In the genomic region with DNA sequence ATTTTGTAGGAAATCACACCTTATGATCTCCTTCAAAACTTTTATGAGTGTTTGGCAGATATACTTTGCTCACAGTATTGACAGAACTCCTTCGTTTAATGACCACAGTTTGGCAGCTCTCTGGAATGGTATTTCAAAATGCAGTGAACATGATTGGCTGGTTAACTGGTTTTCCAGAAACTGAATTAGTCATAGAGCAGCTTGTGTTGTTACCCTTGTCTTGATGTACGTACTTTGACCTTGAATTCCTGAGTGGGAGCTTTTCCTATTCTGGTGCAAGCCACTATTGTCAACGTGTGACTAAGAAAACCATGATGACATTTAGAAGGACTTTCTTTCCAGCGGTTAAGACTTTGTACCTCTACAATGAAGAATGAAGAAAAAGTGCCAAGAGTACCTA, we compare ENCODE assay signal across 17 mouse cellular contexts. TPM values are rescaled to one million over a fixed set of nuclear protein-coding genes. Genes with fewer than 3 reads are reported as not detected.
DNase-seq lines count a peak whose midpoint lies in the region; ATAC-seq and TF ChIP-seq lines count a peak whose summit lies in the region.
"Had no signal": no experiment of that assay in that cellular context is flagged by ENCODE, and none has a peak within 500 bp of the region (broad histone marks: within the 10 kb centered on the region; RNA-seq: fewer than 3 reads in every experiment).

No protein-coding gene starts in this region.

- H3K9ac ChIP-seq in lung, postnatal 0 days (replicated peaks; ENCODE audit: low read depth), result no peak overlapping the region
- peak overlapping the region; percentile 84 for H3K9ac ChIP-seq in heart, embryonic 12.5 days
- no peak overlapping the region for H3K9ac ChIP-seq in stomach, embryonic 16.5 days (ENCODE audit: low read length)
- H3K9ac ChIP-seq in midbrain, embryonic 15.5 days, result no peak overlapping the region
- H3K9ac ChIP-seq: forebrain, embryonic 13.5 days; kidney, embryonic 15.5 days; neural tube, embryonic 12.5 days had no signal

- no peak for TF ChIP-seq EP300 in lung, postnatal 0 days (IDR thresholded peaks at IDR 0.05)

- H3K4me1 ChIP-seq in lung, postnatal 0 days (ENCODE audit: insufficient read depth, low read depth, low read length), result no peaks in the 10 kb centered on the region
- peaks cover 17% of the 10 kb centered on the region for H3K4me1 ChIP-seq in heart, embryonic 12.5 days (replicated peaks)
- H3K4me1 ChIP-seq in stomach, embryonic 16.5 days (ENCODE audit: control insufficient read depth, insufficient read depth, low read length), result no peaks in the 10 kb centered on the region
- no peaks in the 10 kb centered on the region for H3K4me1 ChIP-seq in midbrain, embryonic 15.5 days
- H3K4me1 ChIP-seq: kidney, embryonic 15.5 days; limb, embryonic 10.5 days; neural tube, embryonic 12.5 days had no signal

- intact Hi-C loops in heart, postnatal 25 days (cut with DNase I), result loop anchor here (5.0 kb wide), 1 partner anchor 110 kb away; no protein-coding TSS in a partner anchor

- no peaks in the 10 kb centered on the region for H3K36me3 ChIP-seq in lung, postnatal 0 days (ENCODE audit: insufficient read depth, low read length)
- H3K36me3 ChIP-seq in heart, embryonic 12.5 days, result no peaks in the 10 kb centered on the region
- no peaks in the 10 kb centered on the region for H3K36me3 ChIP-seq in stomach, embryonic 16.5 days (ENCODE audit: control insufficient read depth, insufficient read depth, low read length)
- no peaks in the 10 kb centered on the region for H3K36me3 ChIP-seq in midbrain, embryonic 15.5 days (replicated peaks)
- H3K36me3 ChIP-seq: kidney, embryonic 15.5 days; limb, embryonic 10.5 days; neural tube, embryonic 12.5 days had no signal

- no peak overlapping the region for H3K4me3 ChIP-seq in lung, postnatal 0 days (ENCODE audit: low read depth, low read length)
- H3K4me3 ChIP-seq in heart, embryonic 12.5 days, result peak overlapping the region; percentile 60
- H3K4me3 ChIP-seq in stomach, embryonic 16.5 days (replicated peaks; ENCODE audit: low read length), result 0 out of 2 replicates have a peak overlapping the region, but pooled peaks have one; percentile 7
- H3K4me3 ChIP-seq in midbrain, embryonic 15.5 days, result no peak overlapping the region
- H3K4me3 ChIP-seq: forebrain, embryonic 13.5 days; gastrocnemius, adult 2 months; kidney, embryonic 15.5 days; limb, embryonic 10.5 days; neural tube, embryonic 12.5 days had no signal

- WGBS in lung, postnatal 0 days, result 54% methylated on average over 4 of the region's 4 CpGs
- WGBS in heart, embryonic 12.5 days, result 31% methylated on average over 4 of the region's 4 CpGs
- WGBS in stomach, embryonic 16.5 days, result 63% methylated on average over 4 of the region's 4 CpGs
- WGBS in midbrain, embryonic 15.5 days, result 88% methylated on average over 4 of the region's 4 CpGs

- H3K9me3 ChIP-seq in lung, postnatal 0 days (ENCODE audit: low read length), result no peaks in the 10 kb centered on the region
- no peaks in the 10 kb centered on the region for H3K9me3 ChIP-seq in heart, embryonic 12.5 days (replicated peaks)
- H3K9me3 ChIP-seq in stomach, embryonic 16.5 days (replicated peaks; ENCODE audit: control insufficient read depth, low read length), result no peaks in the 10 kb centered on the region
- H3K9me3 ChIP-seq in midbrain, embryonic 15.5 days, result no peaks in the 10 kb centered on the region
- H3K9me3 ChIP-seq: forebrain, embryonic 13.5 days; kidney, embryonic 15.5 days; limb, embryonic 10.5 days; neural tube, embryonic 12.5 days had no signal

- H3K27ac ChIP-seq in lung, postnatal 0 days (ENCODE audit: low read length), result no peak overlapping the region
- H3K27ac ChIP-seq in heart, embryonic 12.5 days (ENCODE audit: poor library complexity, severe bottlenecking), result peak overlapping the region; percentile 99
- H3K27ac ChIP-seq in stomach, embryonic 16.5 days (ENCODE audit: low read length), result no peak overlapping the region
- no peak overlapping the region for H3K27ac ChIP-seq in midbrain, embryonic 15.5 days
- H3K27ac ChIP-seq: forebrain, embryonic 13.5 days; gastrocnemius, adult 2 months; kidney, embryonic 15.5 days; limb, embryonic 10.5 days; neural tube, embryonic 12.5 days had no signal

- H3K27me3 ChIP-seq in lung, postnatal 0 days (replicated peaks; ENCODE audit: insufficient read depth, low read length), result no peaks in the 10 kb centered on the region
- H3K27me3 ChIP-seq in heart, embryonic 12.5 days (replicated peaks), result no peaks in the 10 kb centered on the region
- no peaks in the 10 kb centered on the region for H3K27me3 ChIP-seq in stomach, embryonic 16.5 days (ENCODE audit: control insufficient read depth, insufficient read depth, low read length)
- H3K27me3 ChIP-seq in midbrain, embryonic 15.5 days (replicated peaks), result no peaks in the 10 kb centered on the region
- H3K27me3 ChIP-seq: forebrain, embryonic 13.5 days; kidney, embryonic 15.5 days; neural tube, embryonic 12.5 days had no signal

- no peak for TF ChIP-seq CTCF in lung, postnatal 0 days (IDR thresholded peaks at IDR 0.05)

- DNase-seq in heart, adult 9 months (ENCODE audit: low spot score in 2 of 2), result peak; percentile 8 to 29
- no peak for DNase-seq in heart, postnatal 25 days (ENCODE audit: low spot score)
- peak; percentile 13 for DNase-seq in lung, postnatal 0 days (ENCODE audit: low spot score)
- no peak for DNase-seq in lung, postnatal 10 days
- no peak for DNase-seq in cerebellum, adult 9-11 months
- DNase-seq: adrenal gland, postnatal 25 days; gastrocnemius, adult 2 months; right cerebral cortex, postnatal 14 days; thymus, postnatal 4 days had no signal

- no peak overlapping the region for H3K4me2 ChIP-seq in lung, postnatal 0 days (replicated peaks; ENCODE audit: low read depth, low read length)
- no peak overlapping the region for H3K4me2 ChIP-seq in heart, embryonic 12.5 days
- no peak overlapping the region for H3K4me2 ChIP-seq in stomach, embryonic 16.5 days (ENCODE audit: low read depth, low read length)
- H3K4me2 ChIP-seq in midbrain, embryonic 15.5 days, result no peak overlapping the region
- H3K4me2 ChIP-seq: forebrain, embryonic 13.5 days; kidney, embryonic 15.5 days; liver, embryonic 11.5 days; neural tube, embryonic 12.5 days had no signal

- no peak for ATAC-seq in lung, postnatal 0 days
- no peak for ATAC-seq in heart, embryonic 12.5 days (ENCODE audit: insufficient number of reproducible peaks, low FRiP score)
- ATAC-seq in stomach, embryonic 16.5 days (ENCODE audit: insufficient read depth, low FRiP score), result no peak
- no peak for ATAC-seq in midbrain, embryonic 15.5 days (replicated peaks)
- ATAC-seq: forebrain, embryonic 13.5 days had no signal

RNA-seq across cellular contexts. Expression of a gene that starts 0.9 kb away (rescaled TPM):
- total RNA-seq in heart, postnatal 25 days (2021), result 100 to 1,000 TPM; 449 to 453 TPM
- polyA plus RNA-seq in lung, postnatal 0 days (2015; fragmentation: Nextera tagmentation; extraction: Ambion mirVana), result 4.0 and 5.3 TPM in 2 replicates
- polyA plus RNA-seq in heart, embryonic 12.5 days (2016; fragmentation: Nextera tagmentation; extraction: Ambion mirVana), result 100 and 115 TPM in 2 replicates
- 5.5 and 6.6 TPM in 2 replicates for polyA plus RNA-seq in stomach, embryonic 16.5 days (2015; fragmentation: Nextera tagmentation; extraction: Ambion mirVana)
- 15.5 and 17.2 TPM in 2 replicates for polyA plus RNA-seq in midbrain, embryonic 15.5 days (2015; fragmentation: Nextera tagmentation; extraction: Ambion mirVana)

Comparison
In these comparisons a context has a peak if more than half of its experiments do, and no peak if none do; other contexts are left out.
1. DNase-seq: peak in heart, adult 9 months (2 of 2) and lung, postnatal 0 days (single experiment); none in heart, postnatal 25 days (single experiment), lung, postnatal 10 days (single experiment) and cerebellum, adult 9-11 months (single experiment).
2. H3K4me3 ChIP-seq: peak in heart, embryonic 12.5 days (single experiment) and stomach, embryonic 16.5 days (single experiment); none in lung, postnatal 0 days (single experiment) and midbrain, embryonic 15.5 days (single experiment).